Mouse (Mus musculus): ENCODE data around the gene Rims1.

Rims1 gene

GRCm38 (mm10) chr1:22252873-22253272 is 552.9 kb downstream of the Rims1 start:
- DNase-seq (ENCODE audit: low spot score), result no peak

- no peak for DNase-seq (ENCODE audit: low spot score)
These were observed 556.9 kb downstream of the Rims1 start for GRCm38 (mm10) chr1:22248898-22249386.

DNA sequence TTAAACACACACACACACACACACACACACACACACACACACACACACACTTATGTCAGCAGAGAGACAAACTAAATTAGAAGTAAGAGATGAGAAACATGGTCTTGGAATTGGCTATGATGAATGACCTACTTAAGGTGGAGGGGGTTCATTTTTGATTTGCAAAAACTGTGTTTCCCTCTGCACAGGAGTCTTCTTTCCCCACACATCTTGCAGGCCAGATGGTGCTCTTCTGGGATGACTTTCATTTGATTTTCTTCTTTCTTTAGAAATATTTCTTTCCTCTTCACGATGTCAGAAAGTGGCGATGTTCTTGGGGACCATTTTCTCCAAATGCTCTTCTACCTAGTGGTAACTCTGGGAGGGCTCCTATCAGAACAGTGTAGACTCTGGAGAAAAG is 560.0 kb downstream of the Rims1 start:
- no peak for DNase-seq (ENCODE audit: low spot score)
